Mouse (Mus musculus): ENCODE measurements around the gene Sds. TPM values are rescaled to one million over a fixed set of nuclear protein-coding genes. Genes with fewer than 3 reads are reported as not detected.

Sds gene
- total and polyA plus RNA-seq, 3 experiments, result 0.55 to 1.2 TPM; not detected in 1

GRCm38 (mm10) chr5:120440733-120441132 lies 35.6 kb upstream of the Sds start:
- peak; percentile 86 for DNase-seq

GRCm38 (mm10) chr5:120447305-120447704 lies 29.0 kb upstream of the Sds start:
- DNase-seq, result no peak

- DNase-seq, result no peak
Observed at GRCm38 (mm10) chr5:120454756-120455337, 21.5 kb upstream of the Sds start.

GRCm38 (mm10) chr5:120456253-120456652 lies 20.1 kb upstream of the Sds start:
- DNase-seq, result no peak

GRCm38 (mm10) chr5:120456841-120457554 lies 19.3 kb upstream of the Sds start:
- DNase-seq, result peak; percentile 57

- DNase-seq, result peak; percentile 56
Observed at GRCm38 (mm10) chr5:120457628-120458027, 18.7 kb upstream of the Sds start.

- DNase-seq, result peak; percentile 52
Observed at GRCm38 (mm10) chr5:120459133-120459532, 17.2 kb upstream of the Sds start.

GRCm38 (mm10) chr5:120461902-120462301 lies 14.4 kb upstream of the Sds start:
- no peak for DNase-seq

- DNase-seq, result no peak
Observed at GRCm38 (mm10) chr5:120464321-120464720, 12.0 kb upstream of the Sds start.

- no peak for DNase-seq
Observed at GRCm38 (mm10) chr5:120465062-120465461, 11.3 kb upstream of the Sds start.

- peak; percentile 88 for DNase-seq
Observed at GRCm38 (mm10) chr5:120465860-120466259, 10.5 kb upstream of the Sds start.

- peak; percentile 75 for DNase-seq
Observed at GRCm38 (mm10) chr5:120467026-120467425, 9.3 kb upstream of the Sds start.

- no peak for DNase-seq
Observed at GRCm38 (mm10) chr5:120468336-120468735, 8.0 kb upstream of the Sds start.

GRCm38 (mm10) chr5:120468830-120469229 lies 7.5 kb upstream of the Sds start:
- no peak for DNase-seq

- no peak for DNase-seq
Observed at GRCm38 (mm10) chr5:120471538-120471937, 4.8 kb upstream of the Sds start.

GRCm38 (mm10) chr5:120472770-120473169 lies 3.6 kb upstream of the Sds start, which contains the start of gene Sdsl:
Gene Sdsl, minus strand, starts transcription at chr5:120472810.
- DNase-seq, result peak; percentile 45

GRCm38 (mm10) chr5:120473361-120473760 lies 3.0 kb upstream of the Sds start:
- no peak for DNase-seq

GRCm38 (mm10) chr5:120475861-120476260 lies 465 bp upstream of the Sds start:
- no peak for DNase-seq

- DNase-seq, result no peak
Observed at GRCm38 (mm10) chr5:120477993-120478392, 1.7 kb downstream of the Sds start.

GRCm38 (mm10) chr5:120479538-120479937 lies 3.2 kb downstream of the Sds start:
- no peak for DNase-seq

- no peak for DNase-seq
Observed at GRCm38 (mm10) chr5:120481205-120481604, 4.9 kb downstream of the Sds start.

- no peak for DNase-seq
Observed at GRCm38 (mm10) chr5:120483399-120483798, 7.1 kb downstream of the Sds start.

GRCm38 (mm10) chr5:120487844-120488243 lies 11.5 kb downstream of the Sds start:
- no peak for DNase-seq

GRCm38 (mm10) chr5:120490679-120491192 lies 14.4 kb downstream of the Sds start:
- DNase-seq, result peak; percentile 71

Measured in adrenal gland, adult 2 months (tissue).